Mouse (Mus musculus) spleen, adult 2 months (tissue): Measurements from ENCODE around the gene Iqcf6.

Experiments
- CTCF ChIP-seq: fragments of 200-500 bp; IDR thresholded peaks from 2 replicates; pipeline ENCODE4 v1.5.1; 2011; ENCODE audit warnings: mild to moderate bottlenecking, inconsistent platforms; ENCODE audit not compliant: insufficient read depth, insufficient read length, insufficient replicate concordance; ENCODE audit errors: extremely low read depth
- POLR2A ChIP-seq: fragments of 200-500 bp; IDR thresholded peaks from 2 replicates; pipeline ENCODE4 v1.6.1; 2011; ENCODE audit warnings: low read depth, low read length, inconsistent platforms

- TF ChIP-seq CTCF (no peak), POLR2A (no peak)
These were observed 27.9 kb upstream of the Iqcf6 start for GRCm38 (mm10) chr9:106598466-106598865.
